Mouse (Mus musculus) midbrain, embryonic 10.5 days (tissue): ENCODE measurements at regions not wholly inside any gene's neighbourhood (a gene's known extent, or its start where the extent isn't known, plus 50 kb on each side); places are given as distances from the start of the nearest gene placed in this dataset.

Experiments used
- DNase-seq: peaks from one replicate; pipeline ENCODE4 v3.0.0-alpha.2; 2017; ENCODE audit warnings: low spot score
- H3K27ac ChIP-seq: fragments of 300-500 bp; sonication (generic); replicated peaks from 2 replicates; pipeline ENCODE4 v1.5.1; 2016; ENCODE audit warnings: mild to moderate bottlenecking
- H3K27me3 ChIP-seq: fragments of 300-500 bp; sonication (generic); 2 replicates; pipeline ENCODE4 v1.6.1; 2016; ENCODE audit warnings: low read depth, mild to moderate bottlenecking; ENCODE audit not compliant: poor library complexity, severe bottlenecking
- H3K36me3 ChIP-seq: fragments of 300-500 bp; sonication (generic); 2 replicates; pipeline ENCODE4 v1.6.1; 2016; ENCODE audit warnings: mild to moderate bottlenecking, moderate library complexity
- H3K4me1 ChIP-seq: fragments of 300-500 bp; sonication (generic); 2 replicates; pipeline ENCODE4 v1.6.1; 2016
- H3K4me3 ChIP-seq: fragments of 300-500 bp; sonication (generic); 2 replicates; pipeline ENCODE4 v1.5.1; 2016; ENCODE audit warnings: mild to moderate bottlenecking, moderate library complexity
- H3K9me3 ChIP-seq: fragments of 300-500 bp; sonication (generic); replicated peaks from 2 replicates; pipeline ENCODE4 v1.6.1; 2016; ENCODE audit warnings: mild to moderate bottlenecking
- WGBS: fragments of 180-500 bp; shearing (Covaris S2); methylation state at CpG from one replicate; pipeline ENCODE4 v1.1.7; 2016; 5-methylcytosine and 5-hydroxymethylcytosine counted together

- H3K36me3 ChIP-seq = no peaks in the 10 kb centered on the region
- no peak for DNase-seq
- H3K9me3 ChIP-seq = no peaks in the 10 kb centered on the region
- peaks cover 7% of the 10 kb centered on the region; the same call in 1 of the 2 replicates for H3K4me1 ChIP-seq
- no peak overlapping the region for H3K4me3 ChIP-seq
- 75% methylated on average over 7 of the region's 7 CpGs for WGBS
- H3K27ac ChIP-seq = no peak overlapping the region
- H3K27me3 ChIP-seq = no peaks in the 10 kb centered on the region
These were observed 134.8 kb upstream of the Runx1 start for GRCm38 (mm10) chr16:92960740-92961139.

DNA sequence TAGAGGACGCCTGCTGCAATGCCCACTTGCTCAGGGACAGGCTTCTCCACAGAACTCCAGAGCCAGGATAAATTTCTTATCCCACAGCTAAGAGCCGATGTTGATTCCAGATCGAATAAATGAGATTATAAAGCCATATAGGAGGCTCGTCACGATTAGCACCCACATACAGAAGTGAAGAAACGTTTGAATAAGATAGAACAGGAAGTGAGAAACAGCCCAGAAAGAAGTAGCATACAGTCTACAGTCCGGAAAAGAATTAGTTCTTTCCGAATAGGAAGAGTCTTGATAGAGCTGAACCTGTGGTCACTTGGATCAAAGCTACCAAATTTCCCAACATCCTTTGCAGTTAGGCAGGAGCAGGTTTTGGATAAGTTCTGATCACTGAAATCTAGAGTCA, 133.0 kb upstream of the Runx1 start:
- WGBS = 90% methylated on average over 8 of the region's 8 CpGs
- Histone ChIP-seq H3K4me1 (peaks cover 7% of the 10 kb centered on the region; the same call in 1 of the 2 replicates), H3K36me3 (no peaks in the 10 kb centered on the region), H3K9me3 (no peaks in the 10 kb centered on the region), H3K27me3 (no peaks in the 10 kb centered on the region), H3K4me3 (no peak overlapping the region), H3K27ac (no peak overlapping the region)
- DNase-seq = no peak

- H3K9me3 ChIP-seq = no peaks in the 10 kb centered on the region
- H3K4me1 ChIP-seq = peaks cover 7% of the 10 kb centered on the region; the same call in 1 of the 2 replicates
- H3K36me3 ChIP-seq = no peaks in the 10 kb centered on the region
- DNase-seq = no peak
- H3K27ac ChIP-seq = no peak overlapping the region
- H3K4me3 ChIP-seq = no peak overlapping the region
- 84% methylated on average over 6 of the region's 6 CpGs for WGBS
- no peaks in the 10 kb centered on the region for H3K27me3 ChIP-seq
These were observed 132.2 kb upstream of the Runx1 start for GRCm38 (mm10) chr16:92958146-92958545.

- H3K4me3 ChIP-seq = no peak overlapping the region
- H3K9me3 ChIP-seq = no peaks in the 10 kb centered on the region
- DNase-seq = no peak
- no peak overlapping the region for H3K27ac ChIP-seq
- no peaks in the 10 kb centered on the region for H3K4me1 ChIP-seq
- WGBS = 68% methylated on average over 5 of the region's 5 CpGs
- H3K27me3 ChIP-seq = no peaks in the 10 kb centered on the region
- no peaks in the 10 kb centered on the region for H3K36me3 ChIP-seq
These were observed 129.6 kb upstream of the Runx1 start for GRCm38 (mm10) chr16:92955508-92955907.

GRCm38 (mm10) chr16:92955087-92955486, 129.1 kb upstream of the Runx1 start:
- no peak for DNase-seq
- Histone ChIP-seq H3K27me3 (no peaks in the 10 kb centered on the region), H3K27ac (no peak overlapping the region), H3K36me3 (no peaks in the 10 kb centered on the region), H3K4me3 (no peak overlapping the region), H3K9me3 (no peaks in the 10 kb centered on the region), H3K4me1 (no peaks in the 10 kb centered on the region)
- WGBS = 97% methylated on average over 4 of the region's 4 CpGs

GRCm38 (mm10) chr16:92953936-92954654, 128.1 kb upstream of the Runx1 start:
- Histone ChIP-seq H3K4me1 (no peaks in the 10 kb centered on the region), H3K36me3 (no peaks in the 10 kb centered on the region), H3K27me3 (no peaks in the 10 kb centered on the region), H3K9me3 (no peaks in the 10 kb centered on the region), H3K27ac (no peak overlapping the region), H3K4me3 (no peak overlapping the region)
- DNase-seq = no peak
- WGBS = 77% methylated on average over 11 of the region's 11 CpGs

DNA sequence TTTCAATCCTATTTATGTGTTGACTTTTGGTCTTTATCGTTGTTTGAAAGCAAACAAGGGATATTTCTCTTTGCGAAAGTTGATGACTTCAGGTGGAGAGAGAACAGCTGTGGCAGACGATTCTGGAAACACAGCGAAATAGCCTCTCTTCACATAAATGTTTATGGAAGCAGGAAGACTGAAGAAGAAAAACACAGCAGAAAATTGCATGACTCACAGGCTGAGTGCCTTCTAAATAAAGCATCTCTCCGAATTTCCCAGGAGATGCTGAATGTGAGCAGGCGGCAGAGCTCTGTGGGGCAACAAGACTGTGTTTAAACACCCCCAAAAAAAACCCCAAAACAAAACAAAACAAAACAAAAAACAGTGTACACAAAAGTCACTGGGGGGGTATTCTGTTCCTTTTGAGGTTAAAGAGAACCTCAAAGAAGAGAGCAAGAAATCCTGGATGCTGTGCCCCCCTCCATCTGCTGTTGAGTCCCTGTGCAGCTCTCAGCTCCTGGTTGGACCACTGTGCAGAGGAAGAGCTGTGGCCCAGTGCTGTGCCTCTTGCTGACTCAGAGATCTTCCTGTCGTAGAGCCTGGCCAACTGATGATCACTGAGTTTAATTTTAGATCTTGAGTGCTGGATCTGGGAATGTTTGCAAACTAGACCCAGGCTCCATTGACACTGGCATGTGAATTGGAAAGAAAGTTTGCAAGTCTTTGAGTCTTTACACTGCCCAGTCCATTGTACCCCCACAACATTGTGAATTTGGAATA, 126.6 kb upstream of the Runx1 start:
- Histone ChIP-seq H3K27me3 (no peaks in the 10 kb centered on the region), H3K4me3 (no peak overlapping the region), H3K4me1 (no peaks in the 10 kb centered on the region), H3K9me3 (no peaks in the 10 kb centered on the region), H3K36me3 (no peaks in the 10 kb centered on the region), H3K27ac (no peak overlapping the region)
- WGBS = 78% methylated on average over 7 of the region's 7 CpGs
- DNase-seq = no peak

DNA sequence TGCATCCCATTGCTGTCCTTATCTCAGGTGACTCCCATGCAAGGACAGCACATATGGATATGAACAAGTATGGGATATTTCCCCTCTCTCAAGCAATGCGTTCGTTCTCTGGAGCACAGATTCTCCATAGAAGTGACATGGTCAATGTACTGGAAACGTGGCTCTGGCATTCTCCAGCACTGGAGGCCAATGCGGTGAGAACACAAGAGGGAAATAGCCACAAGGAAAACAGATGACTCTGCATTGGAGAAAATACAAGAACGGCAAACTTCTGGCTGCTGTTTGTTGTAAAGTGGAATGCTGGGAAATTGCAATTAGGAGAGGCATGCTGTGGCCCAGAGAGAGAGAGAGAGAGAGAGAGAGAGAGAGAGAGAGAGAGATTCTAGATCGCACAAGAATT, 125.6 kb upstream of the Runx1 start:
- Histone ChIP-seq H3K4me3 (no peak overlapping the region), H3K9me3 (no peaks in the 10 kb centered on the region), H3K36me3 (no peaks in the 10 kb centered on the region), H3K4me1 (no peaks in the 10 kb centered on the region), H3K27me3 (no peaks in the 10 kb centered on the region), H3K27ac (no peak overlapping the region)
- WGBS = 93% methylated on average over 6 of the region's 6 CpGs
- DNase-seq = no peak

GRCm38 (mm10) chr16:92948494-92948893, 122.5 kb upstream of the Runx1 start:
- no peaks in the 10 kb centered on the region for H3K4me1 ChIP-seq
- no peak overlapping the region for H3K4me3 ChIP-seq
- no peak overlapping the region for H3K27ac ChIP-seq
- no peaks in the 10 kb centered on the region for H3K36me3 ChIP-seq
- DNase-seq = no peak
- WGBS = 95% methylated on average over 13 of the region's 13 CpGs
- no peaks in the 10 kb centered on the region for H3K9me3 ChIP-seq
- no peaks in the 10 kb centered on the region for H3K27me3 ChIP-seq

GRCm38 (mm10) chr16:92946554-92946953, 120.6 kb upstream of the Runx1 start:
- no peak for DNase-seq
- Histone ChIP-seq H3K4me1 (no peaks in the 10 kb centered on the region), H3K36me3 (no peaks in the 10 kb centered on the region), H3K9me3 (no peaks in the 10 kb centered on the region), H3K27me3 (no peaks in the 10 kb centered on the region), H3K27ac (no peak overlapping the region), H3K4me3 (no peak overlapping the region)
- WGBS = 75% methylated on average over 4 of the region's 4 CpGs

GRCm38 (mm10) chr16:92943901-92944300, 118.0 kb upstream of the Runx1 start:
- Histone ChIP-seq H3K4me3 (no peak overlapping the region), H3K4me1 (no peaks in the 10 kb centered on the region), H3K27me3 (no peaks in the 10 kb centered on the region), H3K9me3 (no peaks in the 10 kb centered on the region), H3K36me3 (no peaks in the 10 kb centered on the region), H3K27ac (no peak overlapping the region)
- no peak for DNase-seq
- WGBS = 91% methylated on average over 2 of the region's 2 CpGs

DNA sequence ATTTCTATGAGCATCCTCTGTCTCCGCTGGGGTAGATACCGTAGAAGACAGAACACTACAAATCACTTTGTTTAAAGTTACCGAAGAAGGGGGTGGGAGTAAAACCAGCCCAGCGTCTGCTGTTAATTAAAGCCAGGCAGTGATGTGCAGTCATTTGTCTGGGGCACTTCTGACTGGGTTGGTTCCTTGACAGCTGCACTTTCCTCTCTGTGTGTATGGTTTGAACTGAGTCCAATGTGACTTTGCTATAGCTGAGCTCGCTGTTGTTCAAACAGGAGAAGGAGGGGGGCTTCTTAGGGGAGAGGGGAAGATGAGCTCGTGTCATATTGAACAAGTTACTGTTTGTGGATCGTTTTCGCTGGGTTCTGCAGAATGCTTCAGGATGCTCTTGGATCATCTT, 113.7 kb upstream of the Runx1 start:
- Histone ChIP-seq H3K4me3 (no peak overlapping the region), H3K4me1 (no peaks in the 10 kb centered on the region), H3K27ac (no peak overlapping the region), H3K9me3 (no peaks in the 10 kb centered on the region), H3K36me3 (no peaks in the 10 kb centered on the region), H3K27me3 (no peaks in the 10 kb centered on the region)
- no peak for DNase-seq
- WGBS = 66% methylated on average over 8 of the region's 8 CpGs

DNA sequence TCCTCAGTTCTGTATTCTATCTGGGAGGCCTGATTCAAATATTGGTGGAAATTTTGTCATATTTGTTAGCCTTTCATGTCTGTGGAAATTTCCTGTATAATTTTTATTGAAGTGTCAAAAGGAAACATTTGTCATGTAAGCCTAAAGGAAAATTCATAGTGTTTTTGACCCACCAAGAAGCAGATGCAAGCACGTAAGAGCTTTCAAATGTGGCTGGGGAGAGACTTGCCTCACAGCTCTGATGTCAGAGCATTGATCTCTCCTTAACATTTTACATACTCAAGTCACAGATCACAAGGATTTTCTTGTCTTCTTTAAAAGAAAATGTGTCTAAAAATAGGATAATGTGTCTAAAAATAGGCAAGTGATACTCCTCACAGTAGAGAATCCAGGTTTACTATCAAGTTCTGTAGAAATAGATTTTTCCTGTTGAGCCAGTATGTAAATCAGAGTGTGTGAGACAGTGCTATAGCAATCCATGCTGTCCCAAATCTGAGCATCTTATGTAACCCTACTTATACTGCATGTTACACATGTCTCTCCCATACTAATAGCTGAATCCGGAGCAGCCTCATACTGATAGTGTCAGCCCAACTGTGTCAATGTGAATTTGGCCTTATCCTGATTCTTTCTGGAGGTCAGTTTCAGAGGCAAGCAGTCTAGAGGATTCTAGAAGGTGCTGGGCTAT, 110.0 kb upstream of the Runx1 start:
- H3K27ac ChIP-seq = no peak overlapping the region
- 92% methylated on average over 2 of the region's 2 CpGs for WGBS
- no peak overlapping the region for H3K4me3 ChIP-seq
- H3K27me3 ChIP-seq = no peaks in the 10 kb centered on the region
- H3K9me3 ChIP-seq = no peaks in the 10 kb centered on the region
- no peaks in the 10 kb centered on the region for H3K36me3 ChIP-seq
- DNase-seq = no peak
- no peaks in the 10 kb centered on the region for H3K4me1 ChIP-seq
